In the genomic region with DNA sequence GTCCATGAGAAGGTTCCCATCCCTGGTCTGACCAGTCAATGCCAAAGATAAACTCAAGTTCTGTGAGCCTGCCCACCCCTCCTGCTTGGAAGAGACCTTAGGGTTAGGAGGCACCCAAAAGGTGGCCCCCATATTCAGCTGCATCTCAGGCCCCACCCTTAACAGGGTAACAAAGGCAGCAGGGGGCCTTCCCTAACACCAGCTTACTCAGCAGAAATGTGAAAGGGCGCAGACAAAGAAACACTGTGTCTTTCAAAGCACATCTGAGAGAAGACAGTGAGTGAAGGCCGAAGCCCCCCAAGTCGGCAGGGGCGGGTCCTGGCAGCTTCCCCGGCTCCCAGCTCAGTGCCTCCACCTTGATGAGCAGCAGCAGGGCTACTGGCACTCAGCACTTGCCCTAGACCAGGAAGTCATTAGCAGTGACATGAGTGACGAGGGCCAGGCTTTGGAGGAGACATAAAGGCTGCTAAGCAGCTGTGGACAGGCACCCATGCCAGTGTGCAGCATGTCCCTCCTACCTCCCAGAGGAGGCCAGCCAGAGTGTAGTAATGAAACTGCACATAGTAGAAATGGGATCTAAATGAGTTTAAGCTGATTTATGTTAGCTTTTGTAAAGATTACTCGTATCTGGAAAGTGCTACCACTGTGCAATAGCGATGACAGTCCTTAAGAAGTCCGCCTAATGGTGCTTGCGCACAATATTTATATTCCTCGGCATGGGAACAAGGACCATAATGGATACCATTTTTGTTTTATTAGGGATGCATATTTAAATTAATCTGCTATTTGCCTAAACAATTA, we compare ENCODE assay signal across 9 mouse cellular contexts. TPM values are rescaled to one million over a fixed set of nuclear protein-coding genes. Genes with fewer than 3 reads are reported as not detected.
DNase-seq lines count a peak whose midpoint lies in the region; ATAC-seq and TF ChIP-seq lines count a peak whose summit lies in the region.
"Had no signal": no experiment of that assay in that cellular context is flagged by ENCODE, and none has a peak within 500 bp of the region (broad histone marks: within the 10 kb centered on the region; RNA-seq: fewer than 3 reads in every experiment).

No protein-coding gene starts in this region.

- 51% methylated on average over 11 of the region's 11 CpGs for WGBS in heart, embryonic 14.5 days
- WGBS in hindbrain, postnatal 0 days = 51% methylated on average over 11 of the region's 11 CpGs
- 60% methylated on average over 11 of the region's 11 CpGs for WGBS in stomach, embryonic 15.5 days

- no peak overlapping the region for H3K4me3 ChIP-seq in heart, embryonic 14.5 days (ENCODE audit: control insufficient read depth in 1 of 2, insufficient read depth in 1 of 2, low read depth in 1 of 2, low read length in 2 of 2)
- H3K4me3 ChIP-seq in hindbrain, postnatal 0 days (ENCODE audit: low read length) = no peak overlapping the region
- H3K4me3 ChIP-seq in stomach, embryonic 15.5 days (replicated peaks) = no peak overlapping the region
- H3K4me3 ChIP-seq: left cerebral cortex, adult 2 months had no signal

- DNase-seq in heart, postnatal 10 days = no peak
- peak; percentile 22 for DNase-seq in retina, postnatal 1 day
- DNase-seq in retina, embryonic 14.5 days (ENCODE audit: low spot score) = no peak
- DNase-seq in hindbrain, postnatal 0 days (ENCODE audit: low spot score) = peak; percentile 62
- DNase-seq in urinary bladder, postnatal 10 days (ENCODE audit: low spot score) = no peak

- no peaks in the 10 kb centered on the region for H3K9me3 ChIP-seq in heart, embryonic 14.5 days (ENCODE audit: control insufficient read depth, low read length)
- no peaks in the 10 kb centered on the region for H3K9me3 ChIP-seq in hindbrain, postnatal 0 days (ENCODE audit: low read length)
- H3K9me3 ChIP-seq in stomach, embryonic 15.5 days = no peaks in the 10 kb centered on the region

- H3K9ac ChIP-seq in heart, embryonic 14.5 days (ENCODE audit: low read length) = no peak overlapping the region
- 0 out of 2 replicates have a peak overlapping the region, but pooled peaks have one; percentile 5 for H3K9ac ChIP-seq in hindbrain, postnatal 0 days (replicated peaks; ENCODE audit: low read length)
- H3K9ac ChIP-seq in stomach, embryonic 15.5 days = no peak overlapping the region

- TF ChIP-seq CTCF in hindbrain, postnatal 0 days (IDR thresholded peaks at IDR 0.05; ENCODE audit: low read depth) = no peak

- H3K36me3 ChIP-seq in heart, embryonic 14.5 days (ENCODE audit: control insufficient read depth, insufficient read depth, low read length) = peaks cover 45% of the 10 kb centered on the region
- no peaks in the 10 kb centered on the region; the same call in 1 of the 2 replicates for H3K36me3 ChIP-seq in hindbrain, postnatal 0 days (ENCODE audit: insufficient read depth, low read length)
- peaks cover 13% of the 10 kb centered on the region for H3K36me3 ChIP-seq in stomach, embryonic 15.5 days

- no peak overlapping the region for H3K4me2 ChIP-seq in heart, embryonic 14.5 days (ENCODE audit: low read length)
- H3K4me2 ChIP-seq in hindbrain, postnatal 0 days (ENCODE audit: low read depth, low read length) = no peak overlapping the region
- no peak overlapping the region for H3K4me2 ChIP-seq in stomach, embryonic 15.5 days

- intact Hi-C loops in heart, postnatal 10 days (cut with DNase I) = no loop called here

- peaks cover 11 to 15% of the 10 kb centered on the region in 2 experiments for H3K4me1 ChIP-seq in heart, embryonic 14.5 days (ENCODE audit: control insufficient read depth in 2 of 2, insufficient read depth in 2 of 2, low read length in 2 of 2)
- no peaks in the 10 kb centered on the region for H3K4me1 ChIP-seq in hindbrain, postnatal 0 days (ENCODE audit: insufficient read depth, low read length)
- H3K4me1 ChIP-seq in stomach, embryonic 15.5 days = no peaks in the 10 kb centered on the region

- no peaks in the 10 kb centered on the region for H3K27me3 ChIP-seq in heart, embryonic 14.5 days (ENCODE audit: control insufficient read depth, insufficient read depth, low read length)
- no peaks in the 10 kb centered on the region for H3K27me3 ChIP-seq in hindbrain, postnatal 0 days (ENCODE audit: insufficient read depth, low read length)
- H3K27me3 ChIP-seq in stomach, embryonic 15.5 days (replicated peaks) = no peaks in the 10 kb centered on the region

- H3K27ac ChIP-seq in heart, embryonic 14.5 days (replicated peaks in 1 of 2; ENCODE audit: control insufficient read depth in 1 of 2, insufficient read depth in 1 of 2, low read depth in 2 of 2, low read length in 2 of 2) = no peak overlapping the region
- peak overlapping the region; percentile 36; the same call in 1 of the 2 replicates for H3K27ac ChIP-seq in hindbrain, postnatal 0 days
- peak overlapping the region; percentile 62; the same call in 1 of the 2 replicates for H3K27ac ChIP-seq in stomach, embryonic 15.5 days
- H3K27ac ChIP-seq: left cerebral cortex, adult 2 months had no signal

- ATAC-seq in heart, embryonic 14.5 days (ENCODE audit: insufficient number of reproducible peaks, insufficient read depth, low FRiP score, low read depth) = peak; percentile 40; the same call in 1 of the 2 replicates
- peak; percentile 52; the same call in 1 of the 2 replicates for ATAC-seq in hindbrain, postnatal 0 days
- peak; percentile 38; the same call in 1 of the 2 replicates for ATAC-seq in stomach, embryonic 15.5 days (ENCODE audit: insufficient read depth, low FRiP score, low read depth)
- ATAC-seq in megakaryocyte, adult 5-6 weeks (ENCODE audit: poor library complexity, severe bottlenecking) = no peak

RNA-seq across cellular contexts. Expression of gene Fbxw8, which starts 56.0 kb away (rescaled TPM):
- 20.5 and 23.7 TPM in 2 replicates for polyA plus RNA-seq in heart, embryonic 14.5 days (2014; fragmentation: Nextera tagmentation; extraction: Ambion mirVana)
- 10 to 100 TPM; 50.1 to 58.1 TPM for total RNA-seq in heart, postnatal 10 days (2021)
- total RNA-seq in hindbrain, postnatal 0 days (2014; rRNA removed) = 57.5 and 58.0 TPM in 2 replicates
- 18.0 and 18.2 TPM in 2 replicates for polyA plus RNA-seq in hindbrain, postnatal 0 days (2015; fragmentation: Nextera tagmentation; extraction: Ambion mirVana)
- 23.6 and 24.0 TPM in 2 replicates for polyA plus RNA-seq in stomach, embryonic 15.5 days (2015; fragmentation: Nextera tagmentation; extraction: Ambion mirVana)
- 7.0 and 7.1 TPM in 2 replicates for total RNA-seq in megakaryocyte, adult 5-6 weeks (2015)
- total RNA-seq in megakaryocyte, adult 5-6 weeks (2017) = 11.3 and 11.7 TPM in 2 replicates

Comparison
In these comparisons a context has a peak if more than half of its experiments do, and no peak if none do; other contexts are left out.
1. DNase-seq: peak in retina, postnatal 1 day (single experiment) and hindbrain, postnatal 0 days (single experiment); none in heart, postnatal 10 days (0 of 2), retina, embryonic 14.5 days (single experiment) and urinary bladder, postnatal 10 days (single experiment).
2. H3K27ac ChIP-seq: peak in hindbrain, postnatal 0 days (single experiment) and stomach, embryonic 15.5 days (single experiment); none in heart, embryonic 14.5 days (0 of 2).